Mouse (Mus musculus): ENCODE measurements at regions not wholly inside any gene's neighbourhood (a gene's known extent, or its start where the extent isn't known, plus 50 kb on each side); places are given as distances from the start of the nearest gene placed in this dataset.

GRCm38 (mm10) chr4:62862756-62863155 is 102.6 kb upstream of the Zfp618 start:
- Histone ChIP-seq H3K27ac (ENCODE audit: low read length) (no peak overlapping the region), H3K4me3 (replicated peaks; ENCODE audit: low read length) (no peak overlapping the region), H3K4me2 (ENCODE audit: low read depth, low read length) (no peak overlapping the region), H3K9me3 (replicated peaks; ENCODE audit: control insufficient read depth, low read length) (no peaks in the 10 kb centered on the region), H3K36me3 (ENCODE audit: control insufficient read depth, insufficient read depth, low read length) (no peaks in the 10 kb centered on the region), H3K4me1 (ENCODE audit: control insufficient read depth, insufficient read depth, low read length) (no peaks in the 10 kb centered on the region), H3K27me3 (ENCODE audit: control insufficient read depth, insufficient read depth, low read length) (no peaks in the 10 kb centered on the region), H3K9ac (ENCODE audit: low read length) (no peak overlapping the region)
- WGBS: 80% methylated on average over 3 of the region's 3 CpGs
- ATAC-seq (ENCODE audit: insufficient read depth, low FRiP score): no peak

GRCm38 (mm10) chr4:62870391-62870983 is 94.9 kb upstream of the Zfp618 start:
- no peaks in the 10 kb centered on the region for H3K9me3 ChIP-seq (replicated peaks; ENCODE audit: control insufficient read depth, low read length)
- 51% methylated on average over 14 of the region's 14 CpGs for WGBS
- no peak overlapping the region for H3K4me2 ChIP-seq (ENCODE audit: low read depth, low read length)
- H3K36me3 ChIP-seq (ENCODE audit: control insufficient read depth, insufficient read depth, low read length): no peaks in the 10 kb centered on the region
- no peak for ATAC-seq (ENCODE audit: insufficient read depth, low FRiP score)
- no peaks in the 10 kb centered on the region for H3K27me3 ChIP-seq (ENCODE audit: control insufficient read depth, insufficient read depth, low read length)
- no peak overlapping the region for H3K27ac ChIP-seq (ENCODE audit: low read length)
- no peak overlapping the region for H3K9ac ChIP-seq (ENCODE audit: low read length)
- no peaks in the 10 kb centered on the region for H3K4me1 ChIP-seq (ENCODE audit: control insufficient read depth, insufficient read depth, low read length)
- H3K4me3 ChIP-seq (replicated peaks; ENCODE audit: low read length): no peak overlapping the region

- H3K9ac ChIP-seq (ENCODE audit: low read length): no peak overlapping the region
- no peaks in the 10 kb centered on the region for H3K27me3 ChIP-seq (ENCODE audit: control insufficient read depth, insufficient read depth, low read length)
- H3K4me2 ChIP-seq (ENCODE audit: low read depth, low read length): no peak overlapping the region
- ATAC-seq (ENCODE audit: insufficient read depth, low FRiP score): no peak
- no peaks in the 10 kb centered on the region for H3K9me3 ChIP-seq (replicated peaks; ENCODE audit: control insufficient read depth, low read length)
- 73% methylated on average over 10 of the region's 10 CpGs for WGBS
- H3K4me1 ChIP-seq (ENCODE audit: control insufficient read depth, insufficient read depth, low read length): no peaks in the 10 kb centered on the region
- no peaks in the 10 kb centered on the region for H3K36me3 ChIP-seq (ENCODE audit: control insufficient read depth, insufficient read depth, low read length)
- no peak overlapping the region for H3K4me3 ChIP-seq (replicated peaks; ENCODE audit: low read length)
- H3K27ac ChIP-seq (ENCODE audit: low read length): no peak overlapping the region
Measured at GRCm38 (mm10) chr4:62872562-62872961, 92.8 kb upstream of the Zfp618 start.

- H3K27me3 ChIP-seq (ENCODE audit: control insufficient read depth, insufficient read depth, low read length): no peaks in the 10 kb centered on the region
Measured at GRCm38 (mm10) chr4:62873986-62874385, 91.4 kb upstream of the Zfp618 start.

GRCm38 (mm10) chr4:62878063-62878462 is 87.3 kb upstream of the Zfp618 start:
- ATAC-seq (ENCODE audit: insufficient read depth, low FRiP score): no peak
- Histone ChIP-seq H3K27ac (ENCODE audit: low read length) (no peak overlapping the region), H3K4me1 (ENCODE audit: control insufficient read depth, insufficient read depth, low read length) (no peaks in the 10 kb centered on the region), H3K36me3 (ENCODE audit: control insufficient read depth, insufficient read depth, low read length) (no peaks in the 10 kb centered on the region), H3K9ac (ENCODE audit: low read length) (no peak overlapping the region), H3K4me2 (ENCODE audit: low read depth, low read length) (no peak overlapping the region), H3K27me3 (ENCODE audit: control insufficient read depth, insufficient read depth, low read length) (no peaks in the 10 kb centered on the region), H3K4me3 (replicated peaks; ENCODE audit: low read length) (no peak overlapping the region), H3K9me3 (replicated peaks; ENCODE audit: control insufficient read depth, low read length) (no peaks in the 10 kb centered on the region)
- WGBS: 75% methylated on average over 7 of the region's 7 CpGs

More at GRCm38 (mm10) chr4:62873986-62874385, 91.4 kb upstream of the Zfp618 start:
- H3K9ac ChIP-seq (ENCODE audit: low read length): no peak overlapping the region
- WGBS: 75% methylated on average over 12 of the region's 12 CpGs
- no peak for ATAC-seq (ENCODE audit: insufficient read depth, low FRiP score)
- no peaks in the 10 kb centered on the region for H3K36me3 ChIP-seq (ENCODE audit: control insufficient read depth, insufficient read depth, low read length)
- no peaks in the 10 kb centered on the region for H3K9me3 ChIP-seq (replicated peaks; ENCODE audit: control insufficient read depth, low read length)
- no peak overlapping the region for H3K4me2 ChIP-seq (ENCODE audit: low read depth, low read length)
- H3K4me3 ChIP-seq (replicated peaks; ENCODE audit: low read length): no peak overlapping the region
- no peak overlapping the region for H3K27ac ChIP-seq (ENCODE audit: low read length)
- no peaks in the 10 kb centered on the region for H3K4me1 ChIP-seq (ENCODE audit: control insufficient read depth, insufficient read depth, low read length)

GRCm38 (mm10) chr4:62878927-62879326 is 86.4 kb upstream of the Zfp618 start:
- WGBS: 86% methylated on average over 3 of the region's 3 CpGs
- ATAC-seq (ENCODE audit: insufficient read depth, low FRiP score): no peak
- no peak overlapping the region for H3K4me2 ChIP-seq (ENCODE audit: low read depth, low read length)

GRCm38 (mm10) chr4:62881824-62882223 is 83.5 kb upstream of the Zfp618 start:
- no peaks in the 10 kb centered on the region for H3K27me3 ChIP-seq (ENCODE audit: control insufficient read depth, insufficient read depth, low read length)
- H3K9me3 ChIP-seq (replicated peaks; ENCODE audit: control insufficient read depth, low read length): no peaks in the 10 kb centered on the region
- no peak overlapping the region for H3K27ac ChIP-seq (ENCODE audit: low read length)
- no peak for ATAC-seq (ENCODE audit: insufficient read depth, low FRiP score)
- no peaks in the 10 kb centered on the region for H3K36me3 ChIP-seq (ENCODE audit: control insufficient read depth, insufficient read depth, low read length)
- H3K4me2 ChIP-seq (ENCODE audit: low read depth, low read length): no peak overlapping the region
- no peak overlapping the region for H3K4me3 ChIP-seq (replicated peaks; ENCODE audit: low read length)
- 70% methylated on average over 10 of the region's 11 CpGs for WGBS
- H3K9ac ChIP-seq (ENCODE audit: low read length): no peak overlapping the region
- H3K4me1 ChIP-seq (ENCODE audit: control insufficient read depth, insufficient read depth, low read length): no peaks in the 10 kb centered on the region

More at GRCm38 (mm10) chr4:62878927-62879326, 86.4 kb upstream of the Zfp618 start:
- Histone ChIP-seq H3K36me3 (ENCODE audit: control insufficient read depth, insufficient read depth, low read length) (no peaks in the 10 kb centered on the region), H3K4me1 (ENCODE audit: control insufficient read depth, insufficient read depth, low read length) (no peaks in the 10 kb centered on the region), H3K9ac (ENCODE audit: low read length) (no peak overlapping the region), H3K4me3 (replicated peaks; ENCODE audit: low read length) (no peak overlapping the region), H3K27ac (ENCODE audit: low read length) (no peak overlapping the region), H3K9me3 (replicated peaks; ENCODE audit: control insufficient read depth, low read length) (no peaks in the 10 kb centered on the region), H3K27me3 (ENCODE audit: control insufficient read depth, insufficient read depth, low read length) (no peaks in the 10 kb centered on the region)

GRCm38 (mm10) chr4:62882276-62882675 is 83.1 kb upstream of the Zfp618 start:
- no peak overlapping the region for H3K4me3 ChIP-seq (replicated peaks; ENCODE audit: low read length)
- no peaks in the 10 kb centered on the region for H3K36me3 ChIP-seq (ENCODE audit: control insufficient read depth, insufficient read depth, low read length)
- H3K27ac ChIP-seq (ENCODE audit: low read length): no peak overlapping the region
- H3K27me3 ChIP-seq (ENCODE audit: control insufficient read depth, insufficient read depth, low read length): no peaks in the 10 kb centered on the region
- WGBS: 84% methylated on average over 8 of the region's 8 CpGs
- no peak for ATAC-seq (ENCODE audit: insufficient read depth, low FRiP score)
- no peak overlapping the region for H3K9ac ChIP-seq (ENCODE audit: low read length)
- no peaks in the 10 kb centered on the region for H3K9me3 ChIP-seq (replicated peaks; ENCODE audit: control insufficient read depth, low read length)
- H3K4me1 ChIP-seq (ENCODE audit: control insufficient read depth, insufficient read depth, low read length): no peaks in the 10 kb centered on the region
- H3K4me2 ChIP-seq (ENCODE audit: low read depth, low read length): no peak overlapping the region

GRCm38 (mm10) chr4:62888736-62889135 is 76.6 kb upstream of the Zfp618 start:
- Histone ChIP-seq H3K27me3 (ENCODE audit: control insufficient read depth, insufficient read depth, low read length) (no peaks in the 10 kb centered on the region), H3K4me3 (replicated peaks; ENCODE audit: low read length) (no peak overlapping the region), H3K4me1 (ENCODE audit: control insufficient read depth, insufficient read depth, low read length) (no peaks in the 10 kb centered on the region), H3K36me3 (ENCODE audit: control insufficient read depth, insufficient read depth, low read length) (no peaks in the 10 kb centered on the region), H3K9me3 (replicated peaks; ENCODE audit: control insufficient read depth, low read length) (no peaks in the 10 kb centered on the region), H3K27ac (ENCODE audit: low read length) (no peak overlapping the region), H3K4me2 (ENCODE audit: low read depth, low read length) (no peak overlapping the region), H3K9ac (ENCODE audit: low read length) (no peak overlapping the region)
- ATAC-seq (ENCODE audit: insufficient read depth, low FRiP score): no peak
- 78% methylated on average over 7 of the region's 7 CpGs for WGBS
